Mouse (Mus musculus) intestine, postnatal 0 days (tissue): ENCODE measurements around the gene Ermp1. TPM values are rescaled to one million over a fixed set of nuclear protein-coding genes. Genes with fewer than 3 reads are reported as not detected.

Experiments
- ATAC-seq: fragments of 200-750 bp; cut with Nextera tagmentation; 2 replicates; pipeline ENCODE4 v1.8.0; 2017; ENCODE audit warnings: mild to moderate bottlenecking, moderate TSS enrichment, moderate library complexity
- H3K27ac ChIP-seq: fragments of 300-500 bp; sonication (generic); 2 replicates; pipeline ENCODE4 v1.5.1; 2014; ENCODE audit warnings: mild to moderate bottlenecking, low read depth, low read length, moderate library complexity
- H3K27me3 ChIP-seq: fragments of 300-500 bp; sonication (generic); replicated peaks from 2 replicates; pipeline ENCODE4 v1.6.1; 2014; ENCODE audit warnings: low read length, mixed read lengths; ENCODE audit not compliant: control insufficient read depth, insufficient read depth
- H3K36me3 ChIP-seq: fragments of 300-500 bp; sonication (generic); 2 replicates; pipeline ENCODE4 v1.6.1; 2014; ENCODE audit warnings: mild to moderate bottlenecking, moderate library complexity; ENCODE audit not compliant: control insufficient read depth, insufficient read depth
- H3K4me1 ChIP-seq: fragments of 300-500 bp; sonication (generic); replicated peaks from 2 replicates; pipeline ENCODE4 v1.6.1; 2014; ENCODE audit warnings: antibody characterized with exemption, low read length, mixed read lengths; ENCODE audit not compliant: control insufficient read depth, insufficient read depth
- H3K4me2 ChIP-seq: fragments of 300-500 bp; sonication (generic); replicated peaks from 2 replicates; pipeline ENCODE4 v1.6.1; 2014; ENCODE audit warnings: low read depth, mild to moderate bottlenecking, moderate library complexity
- H3K4me3 ChIP-seq: fragments of 300-500 bp; sonication (generic); 2 replicates; pipeline ENCODE4 v1.5.1; 2014; ENCODE audit warnings: low read depth, low read length
- H3K9ac ChIP-seq: fragments of 300-500 bp; sonication (generic); 2 replicates; pipeline ENCODE4 v1.6.1; 2014; ENCODE audit warnings: mild to moderate bottlenecking, low read depth, low read length
- H3K9me3 ChIP-seq: fragments of 300-500 bp; sonication (generic); 2 replicates; pipeline ENCODE4 v1.6.1; 2016; ENCODE audit warnings: mixed run types; ENCODE audit not compliant: control insufficient read depth
- CTCF ChIP-seq: sonication (generic); IDR thresholded peaks from 2 replicates; pipeline ENCODE4 v1.5.1; 2016; ENCODE audit warnings: low read depth, mild to moderate bottlenecking, control low read depth, antibody characterized with exemption, moderate library complexity
- WGBS: fragments of 180-500 bp; shearing (Covaris S2); extraction: QIAGEN DNeasy Blood & Tissue Kit; methylation state at CpG from one replicate; pipeline ENCODE4 v1.1.7; 2014; 5-methylcytosine and 5-hydroxymethylcytosine counted together
- polyA plus RNA-seq: library from polyadenylated mRNA; unstranded; fragments of >200 nt; fragmentation: Nextera tagmentation; extraction: Ambion mirVana; gene quantifications from 2 replicates; pipeline ENCODE4 v1.2.1, GENCODE M21; 2015

Gene Ermp1
- polyA plus RNA-seq: 7.8 and 8.3 TPM in 2 replicates

- peak within 1 kb of the TSS; percentile 78 for H3K9ac ChIP-seq
- WGBS: 0% methylated on average over 72 of the region's 90 CpGs
These were observed at the start of gene Ermp1 for GRCm38 (mm10) chr19:29647651-29648549. Gene Ermp1, minus strand, starts transcription at chr19:29648415.

GRCm38 (mm10) chr19:29697245-29697874, 49.1 kb upstream of the Ermp1 start, which contains the start of gene Mlana:
Gene Mlana, plus strand, starts transcription at chr19:29697824.
- Histone ChIP-seq H3K27ac (no peak within 1 kb of the TSS), H3K4me1 (no peaks in the 10 kb centered on the region), H3K4me2 (no peak within 1 kb of the TSS), H3K27me3 (no peaks in the 10 kb centered on the region), H3K9me3 (no peaks in the 10 kb centered on the region), H3K36me3 (no peaks in the 10 kb centered on the region), H3K4me3 (no peak within 1 kb of the TSS), H3K9ac (no peak within 1 kb of the TSS)
- 62% methylated on average over 3 of the region's 3 CpGs for WGBS
- TF ChIP-seq CTCF: no peak
- no peak for ATAC-seq

More at GRCm38 (mm10) chr19:29647651-29648549, at the start of gene Ermp1:
- H3K4me2 ChIP-seq: peak within 1 kb of the TSS; percentile 75
- H3K36me3 ChIP-seq: peaks cover 5% of the 10 kb centered on the region; the same call in 1 of the 2 replicates
- peak within 1 kb of the TSS; percentile 97 for H3K4me3 ChIP-seq
- H3K27ac ChIP-seq: peak within 1 kb of the TSS; percentile 88
- ATAC-seq: peak; percentile 89
- H3K4me1 ChIP-seq: no peaks in the 10 kb centered on the region
- no peaks in the 10 kb centered on the region for H3K9me3 ChIP-seq
- peak; percentile 99 for TF ChIP-seq CTCF
- no peaks in the 10 kb centered on the region for H3K27me3 ChIP-seq

DNA sequence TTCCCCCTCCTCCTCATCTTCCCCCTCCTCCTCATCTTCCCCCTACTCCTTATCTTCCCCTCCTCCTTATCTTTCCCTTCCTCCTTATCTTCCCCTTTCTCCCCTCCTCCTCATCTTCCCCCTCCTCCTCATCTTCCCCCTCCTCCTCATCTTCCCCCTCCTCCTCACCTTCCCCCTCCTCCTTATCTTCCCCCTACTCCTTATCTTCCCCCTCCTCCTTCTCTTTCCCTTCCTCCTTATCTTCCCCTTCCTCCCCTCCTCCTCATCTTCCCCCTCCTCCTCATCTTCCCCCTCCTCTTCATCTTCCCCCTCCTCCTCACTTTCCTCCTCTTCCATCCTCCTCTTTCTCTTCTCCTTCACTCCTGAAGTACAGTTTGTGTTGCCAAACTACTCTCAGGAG, 48.6 kb upstream of the Ermp1 start:
- no peak for ATAC-seq
- Histone ChIP-seq H3K4me3 (no peak overlapping the region), H3K36me3 (no peaks in the 10 kb centered on the region), H3K4me1 (no peaks in the 10 kb centered on the region), H3K27me3 (no peaks in the 10 kb centered on the region), H3K9ac (no peak overlapping the region), H3K27ac (no peak overlapping the region), H3K4me2 (no peak overlapping the region), H3K9me3 (no peaks in the 10 kb centered on the region)
- TF ChIP-seq CTCF: no peak

DNA sequence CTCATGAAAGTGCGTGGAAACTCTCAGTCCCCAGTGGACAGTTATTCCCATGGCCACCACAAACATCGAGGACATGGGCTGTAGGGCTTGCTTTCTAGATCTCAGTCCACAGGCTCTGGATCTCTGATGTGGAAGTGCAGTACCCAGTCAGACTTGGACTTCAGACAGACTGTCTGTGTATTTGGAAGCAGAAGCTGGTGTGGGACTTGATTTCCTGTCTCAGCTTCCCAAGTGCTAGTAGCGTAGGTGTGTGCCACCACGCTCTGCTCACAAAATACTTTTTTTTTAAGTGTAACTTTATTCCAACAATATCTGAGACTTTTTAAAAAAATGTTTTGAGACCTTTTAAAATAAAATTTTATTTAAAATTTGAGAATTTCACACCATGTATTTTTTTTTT, 48.1 kb upstream of the Ermp1 start:
- no peak overlapping the region for H3K9ac ChIP-seq
- no peak overlapping the region for H3K4me3 ChIP-seq
- no peaks in the 10 kb centered on the region for H3K4me1 ChIP-seq
- no peaks in the 10 kb centered on the region for H3K36me3 ChIP-seq
- no peaks in the 10 kb centered on the region for H3K9me3 ChIP-seq
- ATAC-seq: no peak
- H3K27ac ChIP-seq: no peak overlapping the region
- 92% methylated on average over 4 of the region's 4 CpGs for WGBS
- H3K4me2 ChIP-seq: no peak overlapping the region
- no peaks in the 10 kb centered on the region for H3K27me3 ChIP-seq
- TF ChIP-seq CTCF: no peak

- H3K4me2 ChIP-seq: no peak overlapping the region
- H3K4me3 ChIP-seq: no peak overlapping the region
- no peak for TF ChIP-seq CTCF
- 92% methylated on average over 10 of the region's 10 CpGs for WGBS
- no peak overlapping the region for H3K9ac ChIP-seq
- H3K27ac ChIP-seq: no peak overlapping the region
- H3K9me3 ChIP-seq: no peaks in the 10 kb centered on the region
- no peak for ATAC-seq
- H3K36me3 ChIP-seq: no peaks in the 10 kb centered on the region
- no peaks in the 10 kb centered on the region for H3K27me3 ChIP-seq
- no peaks in the 10 kb centered on the region for H3K4me1 ChIP-seq
These were observed 46.9 kb upstream of the Ermp1 start for GRCm38 (mm10) chr19:29695071-29695470.

- WGBS: 54% methylated on average over 16 of the region's 16 CpGs
- H3K36me3 ChIP-seq: no peaks in the 10 kb centered on the region
- peak; percentile 91 for TF ChIP-seq CTCF
- no peak overlapping the region for H3K9ac ChIP-seq
- ATAC-seq: 0 out of 2 replicates have a peak, but pooled peaks have one; percentile 41
- no peak overlapping the region for H3K4me2 ChIP-seq
- H3K4me1 ChIP-seq: no peaks in the 10 kb centered on the region
- H3K4me3 ChIP-seq: no peak overlapping the region
- no peaks in the 10 kb centered on the region; the same call in 1 of the 2 replicates for H3K9me3 ChIP-seq
- H3K27ac ChIP-seq: no peak overlapping the region
- no peaks in the 10 kb centered on the region for H3K27me3 ChIP-seq
These were observed 35.8 kb upstream of the Ermp1 start for GRCm38 (mm10) chr19:29683844-29684540.
